Mouse (Mus musculus) heart, adult 2 months (tissue): Measurements from ENCODE around the gene Matn3.

Experiments used
- CTCF ChIP-seq: fragments of 200-600 bp; IDR thresholded peaks from 2 replicates; pipeline ENCODE4 v1.8.1; 2022; ENCODE audit warnings: antibody characterized with exemption, mild to moderate bottlenecking, moderate library complexity
- EP300 ChIP-seq: fragments of 200-500 bp; IDR thresholded peaks from 2 replicates; pipeline ENCODE4 v1.6.1; 2011; ENCODE audit warnings: low read depth, low read length, control low read depth; ENCODE audit not compliant: insufficient read depth
- POLR2A ChIP-seq: fragments of 200-500 bp; IDR thresholded peaks from 2 replicates; pipeline ENCODE4 v1.6.1; 2011; ENCODE audit warnings: mild to moderate bottlenecking, low read depth, low read length, control low read depth; ENCODE audit not compliant: insufficient read depth

DNA sequence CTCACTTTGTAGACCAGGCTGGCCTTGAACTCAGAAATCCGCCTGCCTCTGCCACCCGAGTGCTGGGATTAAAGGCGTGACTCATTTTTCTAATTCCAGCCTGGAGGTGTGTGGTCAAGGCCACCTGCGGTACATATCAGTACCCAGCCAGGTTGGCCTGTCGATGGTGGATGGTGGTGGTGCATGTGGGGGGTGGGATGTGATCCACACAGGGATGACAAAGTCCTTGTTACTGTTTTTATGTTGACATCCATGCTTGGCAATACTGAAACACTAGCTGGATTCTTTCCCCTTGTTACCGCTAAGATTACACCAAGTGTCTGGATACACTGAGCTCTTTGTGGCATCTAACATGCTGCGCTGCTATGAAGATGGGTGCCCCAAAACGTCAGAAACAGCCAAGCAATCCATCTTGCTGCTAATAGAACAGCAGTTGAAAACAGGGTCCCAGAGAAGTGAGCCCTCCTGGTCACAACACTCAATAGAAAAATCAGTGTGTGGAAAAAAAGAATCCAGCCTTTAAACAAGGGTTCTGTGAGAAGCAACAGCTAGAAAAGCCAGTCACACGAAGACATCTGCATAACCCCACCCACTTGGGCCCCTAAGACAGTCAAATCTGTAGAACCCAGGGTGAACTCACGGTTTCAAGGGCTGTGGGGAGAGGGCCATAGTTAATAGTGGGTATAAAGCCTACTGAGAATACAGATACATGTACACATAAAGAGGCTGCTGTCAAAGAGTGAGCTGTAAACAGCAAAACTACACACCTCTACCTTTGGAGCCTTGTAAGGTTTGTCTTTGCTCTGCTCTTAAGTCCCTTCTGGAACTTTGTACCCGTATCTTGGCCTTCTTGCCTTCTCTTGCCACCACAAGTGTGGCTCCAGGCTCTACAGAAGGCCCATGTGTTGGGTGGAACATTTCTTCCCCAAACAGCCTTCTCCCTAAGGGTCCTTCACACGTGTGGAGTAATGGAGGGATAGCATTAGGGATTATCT, 7.4 kb upstream of the Matn3 start:
- TF ChIP-seq POLR2A (no peak), CTCF (no peak), EP300 (no peak)
